Mouse (Mus musculus) ES-Bruce4 (cell line): ENCODE measurements around the gene Bpgm. TPM values are rescaled to one million over a fixed set of nuclear protein-coding genes. Genes with fewer than 3 reads are reported as not detected.

Experiments used
- H3K27ac ChIP-seq: 2 replicates; pipeline ENCODE4 v1.5.1; 2012; ENCODE audit warnings: low read length, inconsistent platforms; ENCODE audit not compliant: insufficient read depth
- H3K27me3 ChIP-seq: 2 replicates; pipeline ENCODE4 v1.6.1; 2012; ENCODE audit warnings: mild to moderate bottlenecking, low read length, inconsistent platforms; ENCODE audit not compliant: control insufficient read depth, poor library complexity, insufficient read depth, severe bottlenecking
- H3K36me3 ChIP-seq: 2 replicates; pipeline ENCODE4 v1.6.1; 2012; ENCODE audit warnings: inconsistent platforms, mild to moderate bottlenecking, low read length, moderate library complexity; ENCODE audit not compliant: control insufficient read depth, poor library complexity, insufficient read depth, severe bottlenecking
- H3K4me1 ChIP-seq: one replicate; pipeline ENCODE4 v1.8.1; 2011; ENCODE audit warnings: low read length; ENCODE audit not compliant: control insufficient read depth, insufficient read depth
- H3K4me3 ChIP-seq: 2 replicates; pipeline ENCODE4 v1.5.1; 2011; ENCODE audit warnings: low read depth, mild to moderate bottlenecking, low read length
- H3K9ac ChIP-seq: 2 replicates; pipeline ENCODE4 v1.6.1; 2012; ENCODE audit warnings: low read depth, mild to moderate bottlenecking, inconsistent platforms; ENCODE audit not compliant: poor library complexity, severe bottlenecking
- H3K9me3 ChIP-seq: replicated peaks from 2 replicates; pipeline ENCODE4 v1.6.1; 2012; ENCODE audit warnings: mild to moderate bottlenecking, low read length, inconsistent platforms; ENCODE audit not compliant: control insufficient read depth, poor library complexity, insufficient read depth, severe bottlenecking
- CTCF ChIP-seq: IDR thresholded peaks from one replicate; pipeline ENCODE4 v1.8.1; 2011; ENCODE audit warnings: low read depth, low read length
- EP300 ChIP-seq: IDR thresholded peaks from 2 replicates; pipeline ENCODE4 v1.6.1; 2011; ENCODE audit warnings: low read depth, low read length; ENCODE audit not compliant: insufficient read depth
- POLR2A ChIP-seq: IDR thresholded peaks from one replicate; pipeline ENCODE4 v1.8.1; 2011; ENCODE audit warnings: low read length; ENCODE audit not compliant: insufficient read depth
- polyA plus RNA-seq: library from polyadenylated mRNA; stranded (reverse); fragments of >200 nt; gene quantifications from 2 replicates; pipeline ENCODE4 v1.2.4, GENCODE M21; 2011; ENCODE audit warnings: low read depth; ENCODE audit not compliant: missing spikeins, insufficient read depth, insufficient read length

Gene Bpgm
- polyA plus RNA-seq, 1 experiment: 24.0 TPM

- Histone ChIP-seq H3K27ac (no peak overlapping the region), H3K36me3 (no peaks in the 10 kb centered on the region)
Measured at GRCm38 (mm10) chr6:34519087-34519486, 43.1 kb downstream of the Bpgm start.

DNA sequence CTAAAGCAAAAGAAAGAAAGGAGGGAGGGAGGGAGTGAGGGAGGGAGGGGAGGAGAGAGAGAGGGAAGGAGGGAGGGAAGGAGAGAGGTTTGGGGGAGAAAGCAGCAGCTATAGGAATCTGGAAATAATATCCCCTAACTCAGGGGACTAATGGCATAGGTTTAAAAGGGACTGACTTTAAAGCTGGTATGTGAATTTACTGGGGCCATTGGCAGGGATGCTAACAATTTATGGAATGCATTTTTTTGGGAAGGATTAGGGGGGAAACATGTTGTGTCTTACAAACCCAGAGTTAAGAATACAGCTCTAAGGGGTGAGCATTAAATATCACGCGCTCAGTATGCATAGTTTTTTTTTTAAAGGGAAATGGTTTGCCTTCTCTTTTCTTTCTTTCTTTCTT is 44.5 kb downstream of the Bpgm start:
- Histone ChIP-seq H3K4me3 (no peak overlapping the region), H3K27me3 (no peaks in the 10 kb centered on the region), H3K9ac (no peak overlapping the region), H3K4me1 (no peaks in the 10 kb centered on the region), H3K27ac (no peak overlapping the region), H3K36me3 (no peaks in the 10 kb centered on the region), H3K9me3 (no peaks in the 10 kb centered on the region)
- TF ChIP-seq POLR2A (no peak), EP300 (no peak), CTCF (no peak)

More at GRCm38 (mm10) chr6:34519087-34519486, 43.1 kb downstream of the Bpgm start:
- H3K4me3 ChIP-seq: no peak overlapping the region
- H3K27me3 ChIP-seq: no peaks in the 10 kb centered on the region
- TF ChIP-seq EP300 (no peak), POLR2A (no peak), CTCF (no peak)
- H3K9me3 ChIP-seq: no peaks in the 10 kb centered on the region
- H3K9ac ChIP-seq: no peak overlapping the region
- H3K4me1 ChIP-seq: no peaks in the 10 kb centered on the region

DNA sequence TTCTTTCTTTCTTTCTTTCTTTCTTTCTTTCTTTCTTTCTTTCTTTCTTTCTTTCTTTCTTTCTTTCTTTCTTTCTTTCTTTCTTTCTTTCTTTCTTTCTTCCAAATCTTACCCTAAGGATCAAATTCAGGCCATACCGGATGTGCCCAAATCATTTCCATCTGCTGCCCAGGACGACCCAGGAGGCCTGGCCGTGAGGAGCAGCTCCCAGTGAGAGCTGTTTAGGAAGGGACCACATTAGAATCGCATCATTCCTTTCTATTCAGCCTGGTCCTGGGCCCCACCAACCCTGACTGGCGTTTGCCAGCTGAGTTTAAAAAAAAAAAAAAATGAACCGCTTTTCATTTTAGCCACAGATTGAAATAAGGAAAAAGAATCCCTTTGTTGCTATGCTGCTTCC is 44.9 kb downstream of the Bpgm start:
- Histone ChIP-seq H3K9ac (no peak overlapping the region), H3K9me3 (no peaks in the 10 kb centered on the region), H3K4me3 (no peak overlapping the region), H3K4me1 (no peaks in the 10 kb centered on the region), H3K27me3 (no peaks in the 10 kb centered on the region), H3K27ac (no peak overlapping the region), H3K36me3 (no peaks in the 10 kb centered on the region)
- no peak for TF ChIP-seq EP300

DNA sequence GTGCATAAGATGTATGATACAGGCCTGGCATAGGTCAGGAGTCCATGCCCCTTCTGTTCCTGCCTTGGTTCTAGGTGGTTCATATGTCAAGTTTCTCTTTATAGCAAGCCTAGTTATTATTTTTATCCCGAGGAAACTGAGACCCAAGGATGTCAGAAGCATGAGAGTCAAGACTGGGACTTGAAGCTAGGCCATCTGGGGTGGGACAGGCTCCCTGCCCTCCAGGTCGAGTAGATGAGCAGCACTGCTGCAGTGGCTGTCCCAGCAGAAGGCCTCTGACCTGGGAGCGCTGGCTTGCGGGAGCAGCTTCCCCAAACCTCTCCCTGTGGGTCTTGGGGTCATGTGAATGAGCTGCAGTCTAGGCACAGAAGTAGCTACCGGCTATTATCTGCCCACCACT is 47.5 kb downstream of the Bpgm start:
- Histone ChIP-seq H3K4me3 (no peak overlapping the region), H3K4me1 (no peaks in the 10 kb centered on the region), H3K36me3 (no peaks in the 10 kb centered on the region), H3K9ac (no peak overlapping the region), H3K27me3 (no peaks in the 10 kb centered on the region), H3K27ac (no peak overlapping the region), H3K9me3 (no peaks in the 10 kb centered on the region)
- TF ChIP-seq POLR2A (no peak), EP300 (no peak), CTCF (no peak)

GRCm38 (mm10) chr6:34525499-34525924 is 49.5 kb downstream of the Bpgm start:
- Histone ChIP-seq H3K4me3 (no peak overlapping the region), H3K27me3 (no peaks in the 10 kb centered on the region), H3K9ac (no peak overlapping the region), H3K27ac (no peak overlapping the region), H3K4me1 (no peaks in the 10 kb centered on the region), H3K36me3 (no peaks in the 10 kb centered on the region), H3K9me3 (no peaks in the 10 kb centered on the region)
- TF ChIP-seq EP300: no peak
- TF ChIP-seq CTCF: no peak
- no peak for TF ChIP-seq POLR2A

DNA sequence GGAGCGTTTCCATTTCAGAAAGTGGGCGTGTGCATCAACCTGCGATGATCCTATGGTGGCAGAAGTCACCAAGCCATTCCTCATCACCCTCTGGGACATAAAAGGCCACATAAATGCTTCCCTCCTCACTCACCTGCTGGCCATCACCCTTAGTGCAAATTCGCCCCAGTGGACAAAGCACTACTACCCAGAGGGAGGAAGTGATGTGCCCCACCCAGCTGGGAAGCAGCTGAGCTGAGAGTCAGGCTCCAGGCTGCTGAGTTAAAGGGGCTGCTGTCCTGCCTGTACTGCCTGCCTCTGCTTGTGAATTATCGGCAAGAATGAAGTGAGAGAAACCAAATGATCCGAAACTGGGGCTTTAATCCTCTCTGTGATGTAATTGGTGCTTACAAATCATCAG is 49.9 kb downstream of the Bpgm start:
- TF ChIP-seq EP300: no peak
- no peak for TF ChIP-seq CTCF
- TF ChIP-seq POLR2A: no peak
- H3K9ac ChIP-seq: no peak overlapping the region
- no peaks in the 10 kb centered on the region for H3K27me3 ChIP-seq
- H3K4me1 ChIP-seq: no peaks in the 10 kb centered on the region
- H3K9me3 ChIP-seq: no peaks in the 10 kb centered on the region
- H3K36me3 ChIP-seq: no peaks in the 10 kb centered on the region
- no peak overlapping the region for H3K4me3 ChIP-seq
- H3K27ac ChIP-seq: no peak overlapping the region
